Mouse (Mus musculus) right cerebral cortex, postnatal 4 days (tissue): ENCODE measurements around the gene Rnase12.
"Not testable (repeated sequence)": the region's sequence is repeated elsewhere in the genome, so short reads cannot be mapped to it uniquely, and the experiment has no call there.

Source experiments
- DNase-seq: peaks from one replicate; pipeline ENCODE4 v3.0.0-alpha.2; 2022

The Rnase12 gene

GRCm38 (mm10) chr14:51015780-51016179 is 41.7 kb downstream of the Rnase12 start:
- DNase-seq = no peak

GRCm38 (mm10) chr14:51014724-51015123 is 42.7 kb downstream of the Rnase12 start:
- DNase-seq = not testable (repeated sequence)

GRCm38 (mm10) chr14:51009572-51009971 is 47.9 kb downstream of the Rnase12 start:
- no peak for DNase-seq

- DNase-seq = no peak
Measured at GRCm38 (mm10) chr14:51008781-51009180, 48.7 kb downstream of the Rnase12 start.

- DNase-seq = peak; percentile 57
Measured at GRCm38 (mm10) chr14:51007914-51008713, 49.3 kb downstream of the Rnase12 start.

- no peak for DNase-seq
Measured at GRCm38 (mm10) chr14:51007152-51007801, 50.2 kb downstream of the Rnase12 start, which contains the start of gene Rnase10. Gene Rnase10, plus strand, starts transcription at chr14:51007751.
